Mouse (Mus musculus): ENCODE results near the gene Pcdh15.

DNA sequence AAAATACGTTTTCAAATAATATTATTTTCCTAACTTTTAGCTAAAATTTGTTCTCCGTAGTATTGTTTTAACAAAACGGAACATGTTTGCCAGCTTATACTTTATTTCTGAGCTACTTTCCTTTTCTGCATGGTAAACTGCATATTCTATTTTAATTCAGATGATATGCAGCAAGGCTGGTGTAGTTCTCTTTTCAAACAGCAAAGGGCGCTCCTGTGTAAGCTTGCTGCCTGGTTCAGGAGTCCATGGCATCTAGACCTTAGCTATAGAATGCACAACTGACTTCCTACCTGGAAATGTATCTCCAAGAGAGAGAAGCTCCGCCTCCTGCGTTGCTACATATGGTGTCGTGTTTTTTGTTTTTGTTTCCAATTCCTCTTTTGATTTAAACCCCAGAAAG, 465.1 kb downstream of the Pcdh15 start:
- TF ChIP-seq GATA1 (IDR thresholded peaks at IDR 0.05; ENCODE audit: borderline replicate concordance, low read length) (no peak), FLI1 (IDR thresholded peaks at IDR 0.05; ENCODE audit: low read length) (no peak)
